Mouse (Mus musculus): ENCODE measurements at regions not wholly inside any gene's neighbourhood (a gene's known extent, or its start where the extent isn't known, plus 50 kb on each side); places are given as distances from the start of the nearest gene placed in this dataset.

DNA sequence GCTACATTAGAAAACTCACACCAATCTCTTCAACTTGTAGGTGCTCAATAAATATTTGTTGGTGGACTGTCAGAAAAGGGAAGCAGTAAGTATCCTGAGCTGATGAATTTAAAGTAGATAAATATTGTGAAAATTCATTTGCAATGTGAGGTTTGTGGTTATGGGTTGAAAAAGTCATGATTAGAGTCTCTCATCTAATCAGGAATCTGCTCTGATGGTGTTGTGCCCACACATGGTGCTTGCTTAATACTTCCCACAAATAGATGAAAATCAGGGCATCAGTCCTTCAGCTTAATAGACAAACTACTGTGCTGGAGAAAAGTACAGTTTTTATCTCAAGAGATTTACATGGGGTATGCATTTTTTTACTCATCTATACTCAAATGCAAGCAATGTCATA is 59.9 kb downstream of the S1pr1 start:
- no peak for DNase-seq

DNA sequence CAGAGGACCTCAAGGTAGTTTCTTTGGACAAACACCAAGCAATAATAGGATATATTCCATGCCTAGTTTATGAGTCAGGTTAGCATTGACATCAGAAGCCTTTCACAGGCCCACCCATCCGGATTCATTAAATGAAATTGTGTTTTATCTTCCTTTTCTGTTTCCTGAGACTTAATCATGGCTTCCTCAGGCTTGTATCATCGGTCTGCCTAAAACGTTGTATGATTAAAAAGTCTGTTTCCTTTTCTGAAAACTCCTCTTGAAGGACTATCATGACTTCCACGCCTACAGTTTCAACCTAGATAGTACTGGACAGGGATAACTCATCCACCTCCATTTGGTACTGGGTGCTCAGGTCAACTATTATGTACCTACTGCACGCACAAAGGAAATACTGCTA is 62.6 kb downstream of the S1pr1 start:
- no peak for DNase-seq

DNA sequence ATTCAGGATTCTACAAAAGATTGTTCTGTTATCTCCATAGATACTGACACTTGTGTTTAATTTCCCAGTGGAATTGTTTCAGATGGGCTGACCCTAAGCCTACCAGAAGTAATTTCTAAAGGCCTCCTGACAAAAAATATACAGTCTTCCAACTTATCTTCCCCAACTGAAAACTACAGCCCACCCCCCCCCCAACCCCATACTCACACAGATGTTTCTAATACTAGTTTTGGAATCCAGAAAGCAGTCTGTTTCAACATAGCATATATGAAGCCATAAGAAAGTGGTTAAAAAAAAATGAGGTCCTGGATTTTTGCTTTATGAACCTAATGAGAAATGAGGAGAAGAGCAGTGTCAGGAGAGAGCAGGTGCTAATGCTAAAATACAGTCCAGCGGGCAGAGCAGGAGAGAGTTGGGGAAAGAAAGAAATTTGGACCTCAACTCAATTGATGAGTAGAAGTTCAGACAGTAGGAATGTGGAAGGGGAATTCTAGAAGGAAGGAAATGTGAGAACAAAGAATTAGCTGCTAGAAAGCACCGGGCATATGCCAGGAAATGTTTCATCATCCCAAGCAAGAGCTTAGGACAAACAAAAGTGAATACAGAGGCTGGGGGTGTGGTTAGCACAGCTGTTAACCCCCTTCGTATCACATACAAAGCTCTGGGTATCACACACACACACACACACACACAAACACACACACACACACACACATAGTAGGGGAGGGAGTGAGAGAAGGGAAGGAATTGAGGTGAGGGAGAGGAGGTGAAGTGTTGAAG is 65.3 kb downstream of the S1pr1 start:
- DNase-seq, result no peak

DNA sequence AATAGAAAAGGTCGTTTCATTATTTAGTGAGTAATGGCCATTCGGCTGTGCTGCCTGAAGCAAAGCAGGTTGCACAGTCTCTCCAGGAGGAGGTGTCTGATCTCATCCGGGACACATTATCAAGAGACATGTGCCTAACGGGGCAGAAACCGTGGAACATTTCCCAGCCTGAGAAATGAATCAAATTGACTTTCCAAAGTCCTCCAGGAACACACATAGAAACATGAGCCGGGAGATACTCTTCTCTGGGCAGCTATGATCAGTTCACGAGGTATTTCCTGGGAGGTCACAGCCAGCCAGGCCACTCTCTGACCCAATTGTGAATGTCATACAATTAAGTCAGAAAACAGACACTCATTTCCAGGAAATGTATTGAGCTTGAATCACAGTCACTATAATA is 67.9 kb downstream of the S1pr1 start:
- no peak for DNase-seq

GRCm38 (mm10) chr3:115644307-115644706 is 70.6 kb downstream of the S1pr1 start:
- no peak for DNase-seq

DNA sequence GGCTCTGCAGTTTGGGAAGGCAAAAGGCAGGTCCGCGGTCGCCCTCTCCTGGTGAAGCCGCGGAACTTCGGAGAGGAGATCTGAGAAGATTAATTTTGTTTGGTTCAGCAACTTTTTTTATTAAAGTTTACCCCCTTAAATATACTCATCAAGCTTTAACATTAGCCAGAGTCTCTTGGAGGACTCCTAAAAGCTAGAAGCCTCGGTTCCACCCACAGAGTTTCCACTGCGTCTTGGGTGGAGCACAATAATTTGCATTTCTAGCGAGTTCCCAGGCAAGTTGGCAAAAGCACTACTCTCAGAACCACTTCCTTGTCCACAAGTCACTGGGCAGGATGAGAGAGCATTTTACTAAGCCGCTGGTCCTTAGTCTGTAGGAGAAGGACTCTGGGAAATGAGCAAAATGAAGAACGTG is 72.0 kb downstream of the S1pr1 start:
- peak; percentile 83 for DNase-seq

DNA sequence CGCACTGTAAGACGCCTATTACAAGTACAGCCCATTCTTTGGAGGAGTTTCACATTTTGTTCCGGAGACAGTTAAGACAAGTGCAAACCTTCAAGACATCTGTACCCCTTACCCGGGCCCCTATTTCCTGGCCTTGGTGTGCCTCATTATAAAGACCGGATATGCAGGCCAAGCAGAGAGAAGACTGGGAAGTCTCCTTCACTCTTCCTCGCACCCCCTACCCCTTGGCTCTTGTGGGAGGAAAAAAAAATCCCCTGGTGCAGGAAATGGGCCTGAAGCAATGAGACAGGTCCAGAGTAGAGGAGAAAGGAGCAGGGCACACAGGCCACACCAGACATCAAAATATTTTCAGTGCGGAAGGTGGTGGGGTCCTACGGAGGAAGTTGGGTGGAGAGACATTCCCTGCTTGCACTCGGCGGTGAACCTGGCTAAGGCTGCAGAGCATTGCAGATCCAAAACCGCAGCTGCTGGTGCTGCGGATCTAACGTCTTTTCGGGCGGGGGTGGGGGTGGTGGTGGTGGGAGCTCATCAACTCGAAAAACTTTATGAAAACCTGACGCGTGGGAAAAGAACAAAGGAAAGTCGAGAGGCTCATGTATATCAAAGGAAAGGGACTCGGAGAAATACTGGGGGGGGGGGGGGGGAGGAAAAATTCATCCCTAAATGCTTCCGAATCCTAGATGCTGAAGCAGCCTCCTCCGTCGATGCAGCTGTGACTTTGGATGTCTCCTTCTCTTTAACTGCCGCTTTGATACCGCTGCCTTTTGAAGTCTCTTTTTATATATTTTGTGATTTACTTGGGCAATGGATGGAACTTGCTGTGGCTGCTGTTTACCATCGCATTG is 72.6 kb downstream of the S1pr1 start:
- DNase-seq, result peak; percentile 60

DNA sequence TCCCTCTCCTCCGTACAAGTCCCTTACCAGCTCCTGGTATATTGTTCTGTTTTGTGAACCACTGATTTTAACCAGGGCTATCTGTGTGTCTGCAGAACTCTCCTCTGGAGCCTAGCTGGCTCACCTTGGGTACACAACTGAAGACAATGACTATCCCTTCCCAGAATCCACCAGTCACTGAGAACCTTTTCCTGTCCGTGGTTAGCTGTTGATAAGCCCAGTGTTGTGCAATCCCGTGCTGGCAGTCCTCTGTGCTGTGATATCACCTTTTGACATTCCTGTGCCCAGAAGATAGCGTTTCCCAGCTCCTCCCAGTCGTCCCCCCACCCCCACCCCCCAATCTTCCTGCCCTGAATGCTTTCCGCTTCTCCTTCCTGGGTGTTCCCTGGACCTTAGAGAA is 73.5 kb downstream of the S1pr1 start:
- peak; percentile 13 for DNase-seq

- no peak for DNase-seq
These were observed 79.4 kb downstream of the S1pr1 start for GRCm38 (mm10) chr3:115635487-115635886.

GRCm38 (mm10) chr3:115635081-115635480 is 79.8 kb downstream of the S1pr1 start:
- no peak for DNase-seq

- no peak for DNase-seq
These were observed 82.5 kb downstream of the S1pr1 start for GRCm38 (mm10) chr3:115632417-115632743.

- peak; percentile 52 for DNase-seq
These were observed 83.1 kb downstream of the S1pr1 start for GRCm38 (mm10) chr3:115631573-115632416.

DNA sequence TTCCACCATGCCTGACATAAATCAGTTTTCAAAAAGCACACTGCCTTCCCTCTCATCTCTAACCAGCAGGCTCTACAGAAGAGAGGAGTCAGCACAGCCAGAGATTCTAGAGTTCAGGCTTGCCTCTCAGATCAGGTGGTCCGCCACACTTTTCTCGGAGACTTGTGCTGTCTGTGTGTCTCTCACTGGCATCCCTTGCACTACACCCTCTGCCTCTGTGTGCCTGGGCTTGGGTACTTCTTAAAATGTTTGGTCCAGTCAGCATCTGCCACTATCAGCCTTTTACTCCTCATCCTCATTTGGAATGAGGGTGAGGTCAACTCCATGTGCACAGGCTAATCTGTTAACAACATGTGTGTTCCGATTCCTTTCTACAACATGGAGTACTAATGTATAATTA is 92.0 kb downstream of the S1pr1 start:
- DNase-seq, result no peak

DNA sequence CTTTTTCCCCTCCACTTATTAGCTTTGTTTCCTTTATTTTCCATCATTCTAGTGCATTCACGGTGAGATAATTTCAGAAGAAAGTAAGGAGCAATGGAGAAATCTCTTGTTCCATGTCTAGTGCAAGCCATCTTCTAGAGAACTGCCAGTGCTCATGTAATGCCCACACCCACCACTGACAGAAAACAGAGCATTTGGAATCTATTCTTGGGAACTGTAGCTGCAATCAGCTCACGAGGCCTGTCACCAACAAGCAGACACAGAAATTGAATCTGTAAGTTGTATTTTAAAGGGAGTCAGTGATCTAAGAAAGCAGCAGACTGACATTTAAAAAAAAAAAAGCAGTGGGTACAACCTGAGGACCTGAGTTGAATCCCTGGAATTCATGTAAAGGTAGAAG is 92.6 kb downstream of the S1pr1 start:
- DNase-seq, result no peak

- no peak for DNase-seq
These were observed 94.9 kb downstream of the S1pr1 start for GRCm38 (mm10) chr3:115619970-115620369.

- peak; percentile 53 for DNase-seq
These were observed 98.8 kb downstream of the S1pr1 start for GRCm38 (mm10) chr3:115615994-115616598.

GRCm38 (mm10) chr3:115612859-115613258 is 102.0 kb downstream of the S1pr1 start:
- DNase-seq, result no peak

DNA sequence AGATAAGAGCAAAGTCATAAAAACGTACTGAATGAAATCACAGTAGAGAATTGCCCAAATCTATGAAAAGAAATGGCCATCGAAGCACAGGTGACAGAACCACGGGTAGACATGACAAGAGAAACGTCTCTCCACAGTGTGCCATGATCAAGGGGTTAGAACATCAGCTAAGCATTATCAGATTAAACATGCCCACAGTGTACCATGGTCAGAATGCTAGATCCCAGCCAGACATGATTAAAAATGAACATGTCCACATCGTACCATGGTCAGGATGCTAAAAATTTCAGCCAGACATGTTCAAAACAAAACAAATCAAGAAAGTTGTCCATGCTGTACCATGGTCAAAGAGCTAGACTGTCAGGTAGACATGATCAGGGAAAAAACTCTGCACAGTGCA is 106.8 kb downstream of the S1pr1 start:
- DNase-seq, result no peak

GRCm38 (mm10) chr3:115604734-115605279 is 110.1 kb downstream of the S1pr1 start:
- peak; percentile 27 for DNase-seq

DNA sequence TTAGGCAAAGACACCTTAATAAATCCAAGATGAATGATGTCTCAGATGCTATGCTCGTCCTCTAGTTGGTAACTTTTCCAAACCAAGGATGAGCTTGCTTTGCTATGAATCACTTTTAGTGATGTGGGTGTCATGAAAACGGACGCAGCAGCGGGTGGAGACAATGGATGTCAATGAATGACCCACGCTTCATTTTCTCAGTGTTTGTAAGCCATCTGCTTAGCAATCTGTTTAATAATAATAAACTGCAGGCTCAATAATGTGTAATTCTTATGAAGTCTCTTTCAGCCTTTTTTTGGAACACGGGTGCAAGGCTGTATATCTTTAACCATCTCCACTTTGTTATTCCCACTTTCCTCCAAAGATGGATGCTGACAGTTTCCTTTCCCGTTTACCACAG is 110.6 kb downstream of the S1pr1 start:
- no peak for DNase-seq

DNA sequence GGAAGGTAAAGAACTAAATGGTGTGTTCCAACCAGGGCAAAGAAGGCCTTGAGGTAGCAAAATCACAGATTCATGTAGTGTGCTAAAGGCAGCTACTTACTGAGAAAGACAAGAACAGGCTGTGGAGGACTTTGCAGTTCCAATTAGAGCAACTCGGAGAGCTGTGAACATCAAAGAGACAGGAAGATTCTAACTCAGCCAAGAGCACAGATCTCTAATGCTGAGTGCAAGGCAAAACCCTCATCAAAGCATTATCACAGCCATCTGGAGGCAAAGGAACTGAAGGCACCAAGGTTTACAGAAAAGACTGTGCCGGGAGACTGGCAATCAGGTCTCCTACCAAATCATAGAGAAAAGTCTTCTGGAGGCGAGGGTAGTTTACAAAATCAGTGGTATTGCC is 111.1 kb downstream of the S1pr1 start:
- no peak for DNase-seq

DNA sequence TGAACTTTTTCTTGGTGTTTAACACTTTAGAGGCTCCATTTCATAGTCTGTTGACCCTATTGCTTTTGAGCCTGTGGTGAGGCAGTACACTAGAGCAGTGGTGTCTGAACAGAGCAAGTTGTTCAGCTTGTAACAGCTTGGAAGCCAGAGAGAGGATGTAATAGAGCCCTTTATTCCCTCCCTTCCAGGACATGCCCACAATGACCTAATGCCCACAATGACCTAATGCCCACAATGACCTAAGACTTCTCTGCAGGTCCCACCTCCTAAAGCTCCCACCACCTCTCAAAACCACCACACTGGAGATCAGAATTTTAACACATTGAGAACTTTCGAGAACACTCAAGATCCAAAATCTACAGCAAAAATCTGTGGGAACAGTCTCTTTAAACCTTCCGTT is 115.6 kb downstream of the S1pr1 start:
- DNase-seq, result no peak

GRCm38 (mm10) chr3:115596523-115596922 is 118.3 kb downstream of the S1pr1 start:
- peak; percentile 53 for DNase-seq

Measured in embryo, embryonic 11 days (tissue).